Mouse (Mus musculus) right cerebral cortex, postnatal 25 days (tissue): ENCODE data around the gene Cacna2d3.

Experiments used
- DNase-seq: peaks from one replicate; pipeline ENCODE4 v3.0.0; 2022

Gene Cacna2d3

GRCm38 (mm10) chr14:29382786-29383185, 338.9 kb downstream of the Cacna2d3 start:
- DNase-seq, result no peak

GRCm38 (mm10) chr14:29366911-29367310, 354.8 kb downstream of the Cacna2d3 start:
- no peak for DNase-seq

GRCm38 (mm10) chr14:29362448-29362847, 359.2 kb downstream of the Cacna2d3 start:
- DNase-seq, result no peak

GRCm38 (mm10) chr14:29350627-29351026, 371.0 kb downstream of the Cacna2d3 start:
- DNase-seq, result no peak

- DNase-seq, result no peak
Observed at GRCm38 (mm10) chr14:29341581-29341980, 380.1 kb downstream of the Cacna2d3 start.

GRCm38 (mm10) chr14:29340728-29341127, 380.9 kb downstream of the Cacna2d3 start:
- no peak for DNase-seq

- no peak for DNase-seq
Observed at GRCm38 (mm10) chr14:29334897-29335296, 386.8 kb downstream of the Cacna2d3 start.

- no peak for DNase-seq
Observed at GRCm38 (mm10) chr14:29334216-29334615, 387.4 kb downstream of the Cacna2d3 start.

- no peak for DNase-seq
Observed at GRCm38 (mm10) chr14:29324430-29324782, 397.3 kb downstream of the Cacna2d3 start.

GRCm38 (mm10) chr14:29323718-29324429, 397.8 kb downstream of the Cacna2d3 start:
- no peak for DNase-seq

GRCm38 (mm10) chr14:29313431-29313830, 408.2 kb downstream of the Cacna2d3 start:
- no peak for DNase-seq

- no peak for DNase-seq
Observed at GRCm38 (mm10) chr14:29305623-29306022, 416.0 kb downstream of the Cacna2d3 start.

- no peak for DNase-seq
Observed at GRCm38 (mm10) chr14:29296185-29296754, 425.4 kb downstream of the Cacna2d3 start.

GRCm38 (mm10) chr14:29278901-29279300, 442.8 kb downstream of the Cacna2d3 start:
- no peak for DNase-seq

- DNase-seq, result no peak
Observed at GRCm38 (mm10) chr14:29278401-29278800, 443.3 kb downstream of the Cacna2d3 start.

GRCm38 (mm10) chr14:29277701-29278100, 444.0 kb downstream of the Cacna2d3 start:
- DNase-seq, result no peak

- no peak for DNase-seq
Observed at GRCm38 (mm10) chr14:29273890-29274289, 447.8 kb downstream of the Cacna2d3 start.

- no peak for DNase-seq
Observed at GRCm38 (mm10) chr14:29270541-29270940, 451.1 kb downstream of the Cacna2d3 start.

GRCm38 (mm10) chr14:29269816-29270215, 451.8 kb downstream of the Cacna2d3 start:
- DNase-seq, result no peak

GRCm38 (mm10) chr14:29268609-29269008, 453.1 kb downstream of the Cacna2d3 start:
- DNase-seq, result no peak

GRCm38 (mm10) chr14:29267233-29267874, 454.3 kb downstream of the Cacna2d3 start:
- no peak for DNase-seq

- no peak for DNase-seq
Observed at GRCm38 (mm10) chr14:29260621-29261020, 461.0 kb downstream of the Cacna2d3 start.

GRCm38 (mm10) chr14:29243516-29243915, 478.1 kb downstream of the Cacna2d3 start:
- no peak for DNase-seq

- no peak for DNase-seq
Observed at GRCm38 (mm10) chr14:29238446-29238845, 483.2 kb downstream of the Cacna2d3 start.
